Mouse (Mus musculus) neural tube, embryonic 11.5 days (tissue): Measurements from ENCODE around the gene Cwc15. TPM values are rescaled to one million over a fixed set of nuclear protein-coding genes. Genes with fewer than 3 reads are reported as not detected.
A peak's percentile ranks its signal among the peaks of the same experiment; 100 is the strongest.

Source experiments
- ATAC-seq: fragments of 200-750 bp; cut with Nextera tagmentation; 2 replicates; pipeline ENCODE4 v1.8.0; 2017; ENCODE audit warnings: moderate number of reproducible peaks, mild to moderate bottlenecking, moderate TSS enrichment, moderate library complexity; ENCODE audit not compliant: insufficient read depth, low FRiP score, low TSS enrichment
- DNase-seq: peaks from one replicate; pipeline ENCODE4 v3.0.0-alpha.2; 2015; ENCODE audit warnings: low spot score
- H3K27ac ChIP-seq: fragments of 300-500 bp; sonication (generic); 2 replicates; pipeline ENCODE4 v1.5.1; 2014; ENCODE audit warnings: low read depth, mild to moderate bottlenecking, low read length
- H3K27me3 ChIP-seq: fragments of 300-500 bp; sonication (generic); 2 replicates; pipeline ENCODE4 v1.6.1; 2014; ENCODE audit warnings: mild to moderate bottlenecking, low read length, mixed read lengths; ENCODE audit not compliant: control insufficient read depth, insufficient read depth
- H3K36me3 ChIP-seq: fragments of 300-500 bp; sonication (generic); 2 replicates; pipeline ENCODE4 v1.6.1; 2014; ENCODE audit warnings: mild to moderate bottlenecking, low read length, moderate library complexity, mixed read lengths; ENCODE audit not compliant: control insufficient read depth, insufficient read depth
- H3K4me1 ChIP-seq: fragments of 300-500 bp; sonication (generic); 2 replicates; pipeline ENCODE4 v1.6.1; 2014; ENCODE audit warnings: low read length, mixed read lengths; ENCODE audit not compliant: control insufficient read depth, insufficient read depth
- H3K4me2 ChIP-seq: fragments of 300-500 bp; sonication (generic); 2 replicates; pipeline ENCODE4 v1.6.1; 2014; ENCODE audit warnings: low read depth, mild to moderate bottlenecking, moderate library complexity
- H3K4me3 ChIP-seq: fragments of 300-500 bp; sonication (generic); 2 replicates; pipeline ENCODE4 v1.5.1; 2014; ENCODE audit warnings: low read depth, low read length
- H3K9ac ChIP-seq: fragments of 300-500 bp; sonication (generic); 2 replicates; pipeline ENCODE4 v1.6.1; 2014; ENCODE audit warnings: mild to moderate bottlenecking, low read length
- H3K9me3 ChIP-seq: fragments of 300-500 bp; sonication (generic); 2 replicates; pipeline ENCODE4 v1.6.1; 2016; ENCODE audit warnings: low read length; ENCODE audit not compliant: control insufficient read depth
- WGBS: fragments of 180-500 bp; shearing (Covaris S2); extraction: QIAGEN DNeasy Blood & Tissue Kit; methylation state at CpG from one replicate; pipeline ENCODE4 v1.1.7; 2014; 5-methylcytosine and 5-hydroxymethylcytosine counted together
- polyA plus RNA-seq: library from polyadenylated mRNA; unstranded; fragments of >200 nt; fragmentation: Nextera tagmentation; extraction: Ambion mirVana; gene quantifications from 2 replicates; pipeline ENCODE4 v1.2.1, GENCODE M21; 2014

Cwc15 gene
- polyA plus RNA-seq, 1 experiment from 2014 or later = 180 TPM

- no peak for DNase-seq
- Histone ChIP-seq H3K9ac (no peak overlapping the region), H3K27me3 (no peaks in the 10 kb centered on the region), H3K9me3 (no peaks in the 10 kb centered on the region), H3K36me3 (no peaks in the 10 kb centered on the region), H3K4me3 (no peak overlapping the region), H3K4me1 (no peaks in the 10 kb centered on the region), H3K27ac (no peak overlapping the region), H3K4me2 (no peak overlapping the region)
- ATAC-seq = no peak
- WGBS = 42% methylated on average over 1 of the region's 1 CpGs
These were observed 16.9 kb downstream of the Cwc15 start for GRCm38 (mm10) chr9:14517296-14517695.

- Histone ChIP-seq H3K27me3 (no peaks in the 10 kb centered on the region), H3K36me3 (no peaks in the 10 kb centered on the region), H3K27ac (no peak overlapping the region), H3K9ac (no peak overlapping the region), H3K9me3 (no peaks in the 10 kb centered on the region), H3K4me3 (no peak overlapping the region), H3K4me1 (no peaks in the 10 kb centered on the region), H3K4me2 (no peak overlapping the region)
- DNase-seq (no peak), ATAC-seq (no peak)
- 83% methylated on average over 3 of the region's 3 CpGs for WGBS
These were observed 17.7 kb downstream of the Cwc15 start for GRCm38 (mm10) chr9:14518105-14518504.

- WGBS = 73% methylated on average over 3 of the region's 3 CpGs
- no peak overlapping the region for H3K4me3 ChIP-seq
- ATAC-seq = no peak
- no peak overlapping the region for H3K27ac ChIP-seq
- no peaks in the 10 kb centered on the region for H3K4me1 ChIP-seq
- H3K9ac ChIP-seq = no peak overlapping the region
- H3K4me2 ChIP-seq = no peak overlapping the region
- no peaks in the 10 kb centered on the region for H3K9me3 ChIP-seq
- DNase-seq = no peak
- no peaks in the 10 kb centered on the region for H3K36me3 ChIP-seq
- no peaks in the 10 kb centered on the region for H3K27me3 ChIP-seq
These were observed 20.7 kb downstream of the Cwc15 start for GRCm38 (mm10) chr9:14520971-14521670.

GRCm38 (mm10) chr9:14521695-14522094 lies 21.3 kb downstream of the Cwc15 start:
- no peak overlapping the region for H3K9ac ChIP-seq
- no peak overlapping the region for H3K27ac ChIP-seq
- H3K9me3 ChIP-seq = no peaks in the 10 kb centered on the region
- H3K4me3 ChIP-seq = no peak overlapping the region
- ATAC-seq (no peak), DNase-seq (no peak)
- no peaks in the 10 kb centered on the region for H3K4me1 ChIP-seq
- H3K4me2 ChIP-seq = no peak overlapping the region
- no peaks in the 10 kb centered on the region for H3K36me3 ChIP-seq
- H3K27me3 ChIP-seq = no peaks in the 10 kb centered on the region
- WGBS = 57% methylated on average over 2 of the region's 2 CpGs

- 0 out of 2 replicates have a peak, but pooled peaks have one; percentile 41 for ATAC-seq
- 10% methylated on average over 4 of the region's 4 CpGs for WGBS
These were observed 23.1 kb downstream of the Cwc15 start for GRCm38 (mm10) chr9:14523408-14524043.

GRCm38 (mm10) chr9:14530004-14530403 lies 29.6 kb downstream of the Cwc15 start:
- Histone ChIP-seq H3K9me3 (no peaks in the 10 kb centered on the region), H3K36me3 (no peaks in the 10 kb centered on the region), H3K27me3 (no peaks in the 10 kb centered on the region), H3K4me3 (no peak overlapping the region), H3K4me2 (no peak overlapping the region), H3K27ac (no peak overlapping the region), H3K9ac (no peak overlapping the region), H3K4me1 (no peaks in the 10 kb centered on the region)
- DNase-seq (no peak), ATAC-seq (no peak)
- 85% methylated on average over 5 of the region's 5 CpGs for WGBS

More at GRCm38 (mm10) chr9:14523408-14524043, 23.1 kb downstream of the Cwc15 start:
- no peaks in the 10 kb centered on the region for H3K27me3 ChIP-seq
- no peak overlapping the region for H3K9ac ChIP-seq
- DNase-seq = peak; percentile 68
- no peak overlapping the region for H3K4me3 ChIP-seq
- H3K9me3 ChIP-seq = no peaks in the 10 kb centered on the region
- H3K27ac ChIP-seq = no peak overlapping the region
- H3K4me2 ChIP-seq = no peak overlapping the region
- H3K36me3 ChIP-seq = no peaks in the 10 kb centered on the region
- H3K4me1 ChIP-seq = no peaks in the 10 kb centered on the region

- Histone ChIP-seq H3K9ac (no peak overlapping the region), H3K4me3 (no peak overlapping the region), H3K4me1 (no peaks in the 10 kb centered on the region), H3K9me3 (no peaks in the 10 kb centered on the region), H3K27ac (no peak overlapping the region), H3K4me2 (no peak overlapping the region), H3K36me3 (no peaks in the 10 kb centered on the region), H3K27me3 (no peaks in the 10 kb centered on the region)
- 39% methylated on average over 3 of the region's 3 CpGs for WGBS
- ATAC-seq (peak; percentile 68; the same call in 1 of the 2 replicates), DNase-seq (no peak)
These were observed 31.9 kb downstream of the Cwc15 start for GRCm38 (mm10) chr9:14532283-14532682.

- no peak overlapping the region for H3K27ac ChIP-seq
- no peak overlapping the region for H3K4me2 ChIP-seq
- DNase-seq (no peak), ATAC-seq (no peak)
- no peaks in the 10 kb centered on the region for H3K9me3 ChIP-seq
- no peaks in the 10 kb centered on the region for H3K27me3 ChIP-seq
- no peaks in the 10 kb centered on the region for H3K36me3 ChIP-seq
- 90% methylated on average over 2 of the region's 2 CpGs for WGBS
- H3K4me3 ChIP-seq = no peak overlapping the region
- no peak overlapping the region for H3K9ac ChIP-seq
- no peaks in the 10 kb centered on the region for H3K4me1 ChIP-seq
These were observed 33.2 kb downstream of the Cwc15 start for GRCm38 (mm10) chr9:14533659-14534058.
